Mouse (Mus musculus) embryonic facial prominence, embryonic 11.5 days (tissue): ENCODE results near the gene Ntn1. TPM values are rescaled to one million over a fixed set of nuclear protein-coding genes. Genes with fewer than 3 reads are reported as not detected.

Source experiments
- ATAC-seq: fragments of 200-750 bp; cut with Nextera tagmentation; replicated peaks from 2 replicates; pipeline ENCODE4 v1.8.0; 2017; ENCODE audit warnings: low read depth; ENCODE audit not compliant: insufficient number of reproducible peaks, low FRiP score, low TSS enrichment
- DNase-seq: peaks from one replicate; pipeline ENCODE4 v3.0.0-alpha.2; 2015; ENCODE audit warnings: low spot score
- H3K27ac ChIP-seq: fragments of 300-500 bp; sonication (generic); replicated peaks from 2 replicates; pipeline ENCODE4 v1.5.1; 2014; ENCODE audit warnings: mild to moderate bottlenecking, low read depth, low read length, control low read depth
- H3K27me3 ChIP-seq: fragments of 300-500 bp; sonication (generic); 2 replicates; pipeline ENCODE4 v1.6.1; 2014; ENCODE audit warnings: mild to moderate bottlenecking, low read length, moderate library complexity, mixed read lengths; ENCODE audit not compliant: control insufficient read depth, insufficient read depth
- H3K36me3 ChIP-seq: fragments of 300-500 bp; sonication (generic); replicated peaks from 2 replicates; pipeline ENCODE4 v1.6.1; 2014; ENCODE audit warnings: low read depth, mild to moderate bottlenecking, low read length, moderate library complexity, mixed read lengths; ENCODE audit not compliant: control insufficient read depth, insufficient read depth
- H3K4me1 ChIP-seq: fragments of 300-500 bp; sonication (generic); 2 replicates; pipeline ENCODE4 v1.6.1; 2014; ENCODE audit warnings: low read length, mixed read lengths; ENCODE audit not compliant: control insufficient read depth, insufficient read depth
- H3K4me2 ChIP-seq: fragments of 300-500 bp; sonication (generic); 2 replicates; pipeline ENCODE4 v1.6.1; 2014; ENCODE audit warnings: low read depth, mild to moderate bottlenecking, control low read depth, low read length, moderate library complexity
- H3K4me3 ChIP-seq: fragments of 300-500 bp; sonication (generic); 2 replicates; pipeline ENCODE4 v1.5.1; 2014; ENCODE audit warnings: low read depth, low read length, control low read depth
- H3K9ac ChIP-seq: fragments of 300-500 bp; sonication (generic); replicated peaks from 2 replicates; pipeline ENCODE4 v1.6.1; 2014; ENCODE audit warnings: mild to moderate bottlenecking, control low read depth, low read length
- H3K9me3 ChIP-seq: fragments of 300-500 bp; sonication (generic); replicated peaks from 2 replicates; pipeline ENCODE4 v1.6.1; 2016; ENCODE audit warnings: mild to moderate bottlenecking, low read length, inconsistent platforms, mixed read lengths; ENCODE audit not compliant: control insufficient read depth
- WGBS: fragments of 180-500 bp; shearing (Covaris S2); extraction: QIAGEN DNeasy Blood & Tissue Kit; methylation state at CpG from one replicate; pipeline ENCODE4 v1.1.7; 2014; 5-methylcytosine and 5-hydroxymethylcytosine counted together
- polyA plus RNA-seq: library from polyadenylated mRNA; unstranded; fragments of >200 nt; fragmentation: Nextera tagmentation; extraction: Ambion mirVana; gene quantifications from 2 replicates; pipeline ENCODE4 v1.2.1, GENCODE M21; 2014

Ntn1 gene
- polyA plus RNA-seq, 1 experiment from 2014 or later: 3.2 TPM

DNA sequence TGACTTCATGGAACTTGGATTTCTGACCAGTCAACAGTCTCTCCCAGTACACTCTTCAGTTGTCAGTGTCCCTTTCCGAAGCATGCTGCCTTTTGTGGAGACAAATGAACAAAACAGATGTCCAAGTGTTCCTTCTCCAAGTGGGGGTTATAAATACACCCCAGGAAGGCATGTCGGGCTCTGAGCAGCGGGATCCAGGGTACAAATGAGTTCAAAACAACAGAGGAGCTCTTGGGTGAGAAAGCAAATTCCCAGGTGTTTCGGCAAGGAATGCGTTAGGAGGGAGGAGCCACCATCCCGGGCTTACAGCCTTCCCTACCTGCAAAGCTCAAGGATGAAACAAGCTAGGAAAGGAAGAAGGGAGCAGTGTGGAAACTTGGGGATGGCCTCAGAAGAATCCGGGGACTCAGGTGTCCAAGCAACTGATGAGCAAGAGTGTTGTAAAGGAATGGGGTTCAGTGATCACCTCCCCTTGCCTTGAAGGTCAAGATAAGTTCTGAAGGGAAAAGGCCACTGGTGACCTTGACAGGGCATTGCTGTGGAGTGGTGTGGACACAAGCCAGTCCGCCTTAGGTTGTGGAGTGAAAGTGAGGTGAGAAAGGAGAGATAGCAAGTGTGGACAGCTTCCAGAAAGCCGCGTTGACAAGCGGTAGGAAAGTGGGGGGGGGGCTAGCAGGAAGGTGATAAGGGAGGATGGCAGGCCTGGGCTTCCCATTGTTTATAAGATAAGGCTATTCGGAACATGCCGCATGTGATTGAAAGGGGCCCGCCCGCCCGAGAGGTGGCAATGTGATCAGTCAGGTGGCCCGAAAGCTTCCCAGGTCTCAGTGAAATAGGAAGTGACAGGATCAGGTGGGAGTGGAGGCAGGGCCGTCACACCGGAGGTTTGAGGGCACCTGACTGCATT is 10.0 kb downstream of the Ntn1 start:
- DNase-seq (no peak), ATAC-seq (no peak)
- 4% methylated on average over 19 of the region's 19 CpGs for WGBS
- Histone ChIP-seq H3K9ac (no peak overlapping the region), H3K36me3 (no peaks in the 10 kb centered on the region), H3K4me2 (no peak overlapping the region; the same call in 1 of the 2 replicates), H3K27ac (no peak overlapping the region), H3K27me3 (peaks cover 58% of the 10 kb centered on the region), H3K4me1 (peaks cover 2% of the 10 kb centered on the region; the same call in 1 of the 2 replicates), H3K9me3 (no peaks in the 10 kb centered on the region), H3K4me3 (no peak overlapping the region)

DNA sequence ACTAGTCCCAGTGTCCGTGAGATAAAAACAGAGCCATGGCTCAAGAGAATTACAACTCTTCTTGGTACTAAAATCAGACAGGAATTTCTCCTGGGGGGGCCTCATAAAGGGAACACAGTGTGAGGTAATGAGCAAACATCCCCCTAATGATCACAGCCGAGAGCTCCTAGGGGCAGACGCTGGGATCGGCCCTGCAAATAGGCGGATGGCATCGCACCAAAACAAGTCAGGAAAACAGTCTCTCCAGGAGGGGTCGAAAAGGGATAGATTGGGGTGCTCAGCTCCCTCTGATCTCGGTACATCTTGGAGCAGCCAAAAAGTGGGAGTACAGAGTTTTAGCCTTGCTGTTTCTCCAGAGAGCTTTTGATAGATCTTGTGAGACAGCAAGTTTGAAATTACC is 11.0 kb downstream of the Ntn1 start:
- H3K9me3 ChIP-seq: no peaks in the 10 kb centered on the region
- H3K27ac ChIP-seq: no peak overlapping the region
- no peak overlapping the region for H3K4me3 ChIP-seq
- DNase-seq (no peak), ATAC-seq (no peak)
- no peak overlapping the region for H3K9ac ChIP-seq
- H3K4me2 ChIP-seq: no peak overlapping the region
- WGBS: 1% methylated on average over 8 of the region's 8 CpGs
- H3K4me1 ChIP-seq: peaks cover 8% of the 10 kb centered on the region
- peaks cover 65% of the 10 kb centered on the region for H3K27me3 ChIP-seq
- no peaks in the 10 kb centered on the region for H3K36me3 ChIP-seq

DNA sequence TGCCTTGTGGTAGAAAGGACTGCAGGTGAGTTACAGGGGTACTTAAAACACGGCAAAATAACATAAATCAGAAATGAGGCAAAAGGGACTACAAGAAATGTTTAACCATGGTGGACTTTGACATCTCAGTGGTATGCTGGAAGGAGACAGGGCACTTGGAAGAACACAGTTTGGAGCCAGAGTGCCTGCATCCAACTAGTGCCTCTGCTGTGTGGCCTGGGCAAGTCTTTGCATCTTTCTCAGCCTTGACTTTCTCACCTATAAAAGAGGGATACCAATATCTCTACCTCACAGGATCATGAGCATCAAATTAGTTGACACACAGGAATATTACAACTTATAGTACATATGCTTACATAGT is 12.0 kb downstream of the Ntn1 start:
- no peak overlapping the region for H3K27ac ChIP-seq
- H3K9me3 ChIP-seq: no peaks in the 10 kb centered on the region
- no peak for ATAC-seq
- H3K4me2 ChIP-seq: no peak overlapping the region
- DNase-seq: no peak
- no peak overlapping the region for H3K4me3 ChIP-seq
- H3K4me1 ChIP-seq: peaks cover 8% of the 10 kb centered on the region
- 24% methylated on average over 1 of the region's 1 CpGs for WGBS
- H3K36me3 ChIP-seq: no peaks in the 10 kb centered on the region
- peaks cover 60% of the 10 kb centered on the region for H3K27me3 ChIP-seq
- no peak overlapping the region for H3K9ac ChIP-seq

DNA sequence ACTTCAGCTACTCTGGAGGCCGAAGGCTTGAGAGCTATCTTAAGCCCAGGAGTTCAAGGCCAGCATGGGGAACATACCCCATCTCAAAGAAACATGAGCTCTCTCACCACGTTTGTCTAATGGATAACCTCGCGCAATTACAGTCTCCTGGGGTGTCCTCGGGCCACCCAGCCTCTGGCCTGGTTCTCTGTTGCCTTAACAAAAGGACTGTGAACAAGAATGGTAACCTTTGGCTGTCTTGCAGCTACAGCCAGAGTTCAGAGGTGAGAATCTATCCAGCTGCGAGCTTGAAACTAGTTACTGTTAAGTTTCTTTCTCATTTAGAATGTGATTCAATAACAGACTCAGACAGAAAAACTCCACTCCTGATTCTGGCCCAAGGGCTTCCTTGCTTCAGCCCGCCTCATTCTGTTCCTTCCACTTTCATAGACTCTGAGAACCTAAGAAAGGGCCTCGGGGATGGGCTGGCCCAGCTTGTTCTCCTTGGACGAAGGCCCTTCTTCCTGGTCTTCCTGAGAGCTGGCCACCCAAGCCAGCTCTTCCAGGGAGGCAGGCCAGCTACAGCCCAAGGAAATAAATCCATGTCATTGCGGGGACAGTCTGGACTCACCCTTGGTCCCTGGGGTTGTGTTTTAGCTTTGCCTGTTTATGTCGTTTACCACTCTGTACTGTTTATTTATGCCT is 12.5 kb downstream of the Ntn1 start:
- Histone ChIP-seq H3K4me1 (peaks cover 8% of the 10 kb centered on the region), H3K36me3 (no peaks in the 10 kb centered on the region), H3K4me2 (no peak overlapping the region), H3K4me3 (no peak overlapping the region), H3K9me3 (no peaks in the 10 kb centered on the region), H3K27me3 (peaks cover 59% of the 10 kb centered on the region), H3K27ac (no peak overlapping the region), H3K9ac (no peak overlapping the region)
- ATAC-seq (no peak), DNase-seq (no peak)
- 23% methylated on average over 11 of the region's 11 CpGs for WGBS

DNA sequence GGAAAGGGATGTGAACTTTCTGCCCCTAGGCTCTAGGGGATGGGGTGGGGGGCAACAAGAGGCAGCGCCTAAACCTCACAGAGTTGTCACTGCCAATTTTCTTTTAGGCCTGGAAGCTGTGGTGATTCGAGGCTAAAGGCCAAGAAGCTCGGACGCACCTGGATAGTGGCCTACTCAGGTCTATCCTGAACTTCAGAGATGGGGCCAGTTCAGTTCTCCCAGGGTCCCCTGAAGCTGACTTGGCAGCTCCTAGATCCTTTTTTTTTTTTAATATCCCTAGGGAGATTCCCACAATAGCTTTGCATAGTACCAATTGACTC is 13.2 kb downstream of the Ntn1 start:
- peak overlapping the region; percentile 72 for H3K9ac ChIP-seq
- no peak overlapping the region; the same call in 1 of the 2 replicates for H3K27ac ChIP-seq
- no peaks in the 10 kb centered on the region for H3K9me3 ChIP-seq
- WGBS: 11% methylated on average over 4 of the region's 4 CpGs
- no peaks in the 10 kb centered on the region for H3K36me3 ChIP-seq
- DNase-seq (no peak), ATAC-seq (no peak)
- peaks cover 8% of the 10 kb centered on the region for H3K4me1 ChIP-seq
- peak overlapping the region; percentile 94 for H3K4me2 ChIP-seq
- H3K4me3 ChIP-seq: peak overlapping the region; percentile 65
- H3K27me3 ChIP-seq: peaks cover 60% of the 10 kb centered on the region

DNA sequence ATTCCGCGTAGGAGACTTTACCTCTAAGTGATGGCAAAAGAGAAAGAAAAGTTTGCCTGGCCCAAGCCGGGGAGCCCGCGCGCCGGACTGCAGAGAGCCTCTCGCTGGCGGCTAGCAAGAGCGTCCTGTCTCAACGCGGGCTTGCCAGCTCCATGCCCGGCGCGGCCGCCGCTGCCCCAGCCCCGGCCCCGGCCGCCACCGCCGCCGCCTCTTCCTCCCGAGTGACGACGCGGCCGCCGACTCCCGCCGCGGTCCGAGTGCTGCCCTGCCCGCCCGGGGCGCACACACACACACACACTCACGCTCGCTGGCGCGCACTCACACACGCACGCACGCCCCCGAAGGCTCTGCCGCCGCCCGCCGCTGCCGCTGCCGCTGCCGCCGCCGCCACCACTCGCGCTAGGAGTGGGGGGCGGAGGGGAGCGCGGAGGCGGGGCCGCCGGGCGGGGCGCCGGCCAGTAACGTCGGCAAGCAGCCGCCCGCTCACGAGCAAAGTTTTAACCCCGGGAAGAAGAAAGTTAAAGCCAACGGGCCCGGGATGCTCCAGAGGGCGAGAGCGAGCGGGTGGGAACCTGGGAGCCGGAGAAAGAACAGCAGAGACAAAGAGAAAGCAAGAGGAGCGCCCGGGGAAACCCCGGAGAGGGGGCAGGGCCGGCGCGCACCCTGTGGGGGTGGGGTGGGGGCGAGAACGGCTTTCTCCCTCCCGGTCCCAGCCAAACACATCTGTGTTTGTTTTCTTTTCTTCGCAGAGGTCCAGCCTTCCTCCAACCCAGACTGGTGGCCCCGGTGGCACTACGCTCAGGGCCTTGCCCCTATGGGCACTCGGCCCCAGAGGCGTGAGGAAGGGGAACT is 13.8 kb downstream of the Ntn1 start:
- peak overlapping the region; percentile 56 for H3K27ac ChIP-seq
- H3K4me2 ChIP-seq: peak overlapping the region; percentile 94
- under 1% methylated on average over 75 of the region's 90 CpGs for WGBS
- no peaks in the 10 kb centered on the region for H3K36me3 ChIP-seq
- ATAC-seq (peak; percentile 45), DNase-seq (peak; percentile 69)
- peaks cover 56% of the 10 kb centered on the region for H3K27me3 ChIP-seq
- H3K4me1 ChIP-seq: peaks cover 8% of the 10 kb centered on the region
- peak overlapping the region; percentile 72 for H3K9ac ChIP-seq
- no peaks in the 10 kb centered on the region for H3K9me3 ChIP-seq
- peak overlapping the region; percentile 65 for H3K4me3 ChIP-seq

DNA sequence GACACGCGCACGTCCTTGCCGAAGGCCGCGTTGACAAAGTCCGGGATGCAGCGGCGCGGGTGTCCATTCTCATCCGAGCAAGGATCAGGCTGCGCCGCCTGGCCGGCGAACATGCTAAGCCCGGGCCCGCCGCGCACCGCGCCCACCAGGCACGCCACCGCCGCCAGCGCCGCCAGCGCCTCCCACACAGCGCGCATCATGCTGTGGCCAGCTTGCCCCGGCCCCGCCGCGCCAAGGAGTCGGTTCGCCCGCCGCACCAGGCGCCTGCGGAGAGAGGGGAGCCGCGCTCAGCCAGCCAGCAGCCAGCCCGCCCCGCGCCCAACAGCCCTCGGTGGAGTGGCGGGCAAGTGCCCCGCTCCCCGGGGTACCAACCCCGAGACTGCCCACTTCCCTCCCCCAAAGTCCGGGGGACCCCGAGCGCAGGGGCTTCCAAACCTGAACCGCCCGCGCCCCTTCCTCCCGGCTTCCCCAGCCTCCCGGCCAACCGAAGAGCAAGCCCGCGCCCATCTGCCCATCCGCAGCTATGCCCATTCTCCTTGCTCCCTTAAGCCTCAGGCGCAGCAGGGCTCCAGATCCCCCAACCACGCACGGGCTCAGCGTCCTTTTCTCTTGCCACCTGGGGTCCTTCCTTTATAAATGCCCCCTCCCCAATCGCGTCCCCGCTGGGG is 14.6 kb downstream of the Ntn1 start:
- peak; percentile 31; the same call in 1 of the 2 replicates for ATAC-seq
- Histone ChIP-seq H3K36me3 (no peaks in the 10 kb centered on the region), H3K27me3 (peaks cover 50% of the 10 kb centered on the region), H3K27ac (peak overlapping the region; percentile 56), H3K9ac (peak overlapping the region; percentile 72), H3K4me2 (peak overlapping the region; percentile 94), H3K4me3 (peak overlapping the region; percentile 65), H3K4me1 (peaks cover 8% of the 10 kb centered on the region), H3K9me3 (no peaks in the 10 kb centered on the region)
- peak; percentile 51 for DNase-seq
- under 1% methylated on average over 55 of the region's 68 CpGs for WGBS
